Mouse (Mus musculus) right cerebral cortex, postnatal 14 days (tissue): ENCODE results near the gene Alg12.
"Not testable (repeated sequence)": the region's sequence is repeated elsewhere in the genome, so short reads cannot be mapped to it uniquely, and the experiment has no call there.

Experiments
- DNase-seq: peaks from one replicate; pipeline ENCODE4 v3.0.0; 2022

The Alg12 gene

DNA sequence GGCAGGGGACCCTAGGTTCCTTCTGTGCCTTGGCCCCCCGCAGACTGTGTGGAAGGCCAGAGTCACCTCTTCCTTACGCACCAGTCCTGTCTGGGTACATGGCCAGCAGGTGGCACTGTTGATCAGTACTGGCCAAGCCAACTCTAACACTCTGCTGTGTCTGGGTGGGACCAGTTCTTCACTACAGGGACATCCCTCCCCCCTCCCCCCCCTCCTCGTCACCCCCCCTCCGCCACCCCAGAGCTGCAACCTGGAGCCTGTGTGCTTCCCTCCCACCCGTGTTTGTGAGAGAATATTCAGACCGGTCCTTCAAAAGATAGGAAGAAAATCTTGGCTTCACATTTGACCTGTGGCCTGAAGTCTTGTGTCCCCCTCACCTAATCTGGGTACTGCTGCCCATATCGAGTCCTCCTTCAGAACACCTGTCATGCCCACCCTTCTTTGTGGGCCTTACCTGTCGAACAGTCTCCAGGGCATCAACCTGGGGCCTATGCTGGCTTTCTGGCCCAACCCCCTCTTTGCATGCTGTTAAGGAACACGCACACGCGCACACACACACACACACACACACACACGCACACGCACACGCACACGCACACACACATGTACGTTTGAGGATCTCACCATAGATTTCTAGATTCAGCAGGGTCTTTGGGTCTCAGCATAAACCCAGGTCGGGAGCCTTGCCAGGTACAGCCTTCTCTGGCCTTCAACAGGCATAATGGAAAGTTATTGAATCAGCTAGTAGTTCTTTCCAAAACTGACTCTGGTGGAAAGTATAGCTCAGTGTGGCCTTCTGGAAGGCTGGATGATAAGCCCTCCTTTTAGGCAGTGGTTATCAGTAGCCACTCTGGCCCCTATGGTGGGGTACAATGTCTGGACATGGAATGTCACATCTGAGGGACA is 9.9 kb upstream of the Alg12 start:
- peak; percentile 92 for DNase-seq

DNA sequence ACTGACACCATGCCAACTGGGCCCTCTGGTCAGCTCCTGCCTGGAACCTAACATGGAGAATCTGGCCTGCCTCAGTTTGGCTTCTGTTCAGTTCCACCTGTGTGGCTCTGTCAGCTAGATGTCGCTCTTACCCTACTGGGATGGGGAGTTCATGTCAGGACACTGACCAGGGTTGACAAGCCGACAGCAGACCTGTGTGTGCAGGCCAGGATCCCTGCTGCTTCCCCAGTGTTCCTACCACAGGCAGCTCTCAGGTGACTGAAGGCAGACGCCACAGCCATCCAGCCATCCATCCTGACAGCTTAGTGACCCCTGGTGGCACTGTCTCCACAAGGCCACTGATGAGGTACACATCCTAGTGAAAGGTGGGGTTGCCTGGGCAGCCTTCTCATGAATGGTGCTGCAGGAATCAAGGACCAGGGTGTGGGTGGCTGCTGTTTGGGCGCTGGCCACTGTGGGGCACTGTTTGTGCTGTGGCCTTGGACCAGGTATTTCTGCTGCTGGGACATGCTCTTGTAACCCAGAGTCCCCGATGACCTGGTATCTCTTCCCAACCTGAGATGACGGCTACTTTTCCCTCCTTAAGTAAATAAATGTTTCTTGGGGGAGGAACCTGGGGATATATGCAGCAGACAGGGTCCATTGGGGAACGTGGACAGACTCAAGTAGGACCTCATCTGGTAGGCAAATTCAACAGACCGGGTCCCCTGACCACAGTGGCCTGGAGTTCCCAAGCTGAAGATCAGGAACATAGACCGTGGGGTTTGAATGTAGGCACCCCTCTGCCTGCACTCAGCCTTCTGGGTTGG is 9.1 kb upstream of the Alg12 start:
- DNase-seq: peak; percentile 56

DNA sequence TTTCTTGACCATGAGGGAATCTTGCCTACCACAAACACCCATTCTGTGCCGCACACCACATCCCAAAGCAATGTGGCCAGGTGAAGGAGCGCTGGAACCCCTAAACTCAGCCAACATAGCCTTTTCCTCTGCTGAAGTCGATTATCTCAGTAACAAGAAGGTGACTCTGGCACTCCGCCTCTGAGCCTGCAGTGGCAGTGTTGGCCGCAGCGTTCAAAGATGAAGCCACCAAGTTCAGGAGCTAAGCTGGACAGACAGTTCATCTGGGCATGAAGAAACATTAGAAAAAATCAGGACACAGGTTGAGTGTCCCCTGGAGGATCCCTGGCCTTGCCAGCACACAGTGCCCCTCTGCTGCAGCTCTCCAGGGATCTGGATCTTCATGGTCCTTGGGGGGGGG is 8.3 kb upstream of the Alg12 start:
- no peak for DNase-seq

DNA sequence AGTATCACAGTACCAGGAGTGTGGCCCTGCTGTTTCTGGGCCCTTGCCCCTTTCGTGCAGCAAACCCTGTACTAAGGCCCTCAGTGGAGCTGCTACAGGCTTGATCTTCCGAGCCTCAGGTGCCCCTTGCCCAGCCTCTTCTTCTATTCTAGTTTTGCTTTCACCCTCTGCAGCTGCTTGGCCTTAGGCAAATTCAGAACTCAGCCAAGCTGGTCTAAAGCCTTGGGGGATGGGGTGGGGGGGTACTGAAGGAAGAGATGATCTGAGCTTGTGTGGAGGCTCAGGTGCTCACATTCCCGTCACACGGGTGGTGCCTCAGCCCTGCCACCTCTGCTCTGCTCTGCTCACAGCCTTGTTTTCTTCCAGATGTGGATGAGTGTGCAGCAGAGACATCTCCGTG is 4.3 kb upstream of the Alg12 start:
- no peak for DNase-seq

DNA sequence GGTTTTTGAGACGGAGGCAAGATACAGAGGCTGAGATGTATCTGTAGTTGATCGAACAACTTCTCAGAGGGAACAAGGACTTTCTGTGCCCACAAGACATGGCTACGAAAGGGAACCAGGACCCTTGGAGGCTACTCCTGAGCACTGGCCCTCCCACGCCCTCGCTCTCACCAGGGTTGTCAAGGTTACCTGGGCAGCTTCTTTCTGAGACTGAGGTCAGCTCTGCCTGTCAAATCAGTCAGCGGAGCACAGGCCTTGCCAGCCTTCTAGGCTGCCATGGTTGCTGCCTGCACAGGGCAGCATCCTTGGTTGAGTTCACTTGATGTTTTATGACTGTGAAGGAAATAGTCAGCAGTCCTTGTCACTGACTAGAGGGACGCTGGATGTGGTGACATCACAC is 3.4 kb upstream of the Alg12 start:
- no peak for DNase-seq

DNA sequence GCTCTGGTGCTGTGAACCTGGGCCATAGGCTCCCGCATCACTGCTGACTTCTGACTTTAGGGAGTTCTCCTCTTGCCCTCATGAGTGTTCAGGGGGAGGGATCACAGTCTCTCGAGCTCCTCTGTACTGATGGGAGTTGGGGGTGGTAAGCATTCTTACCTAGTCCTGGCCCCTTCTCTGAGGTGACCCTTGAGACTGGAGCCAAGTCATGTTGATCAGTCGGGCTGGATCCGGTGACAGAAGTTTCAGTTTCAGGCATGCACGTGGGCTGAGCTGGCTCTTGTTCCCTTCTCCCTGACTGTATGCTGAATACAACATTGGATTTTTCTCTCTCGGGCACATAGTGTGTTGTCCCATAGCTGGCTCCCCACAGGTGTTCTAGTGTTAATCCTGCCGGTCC is 2.3 kb upstream of the Alg12 start:
- DNase-seq: no peak

DNA sequence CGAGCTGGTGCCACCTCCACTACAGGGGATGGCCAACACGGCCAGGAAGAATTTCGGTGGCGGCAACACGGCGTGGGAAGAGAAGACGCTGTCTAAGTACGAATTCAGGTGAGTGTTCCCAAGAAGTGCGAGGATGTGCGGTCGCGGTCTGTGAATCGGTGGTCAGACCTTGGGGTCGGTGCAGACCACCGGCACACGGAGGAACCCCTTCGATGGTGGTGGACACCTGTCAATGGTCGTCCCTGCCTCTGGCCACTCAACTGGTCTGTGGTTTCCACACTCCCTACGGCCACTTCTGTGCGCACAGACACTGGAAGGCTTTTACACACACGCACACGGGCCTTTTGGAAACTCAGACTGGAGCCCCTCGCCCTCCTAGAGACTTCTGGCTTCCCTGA is 787 bp upstream of the Alg12 start:
- DNase-seq: no peak

DNA sequence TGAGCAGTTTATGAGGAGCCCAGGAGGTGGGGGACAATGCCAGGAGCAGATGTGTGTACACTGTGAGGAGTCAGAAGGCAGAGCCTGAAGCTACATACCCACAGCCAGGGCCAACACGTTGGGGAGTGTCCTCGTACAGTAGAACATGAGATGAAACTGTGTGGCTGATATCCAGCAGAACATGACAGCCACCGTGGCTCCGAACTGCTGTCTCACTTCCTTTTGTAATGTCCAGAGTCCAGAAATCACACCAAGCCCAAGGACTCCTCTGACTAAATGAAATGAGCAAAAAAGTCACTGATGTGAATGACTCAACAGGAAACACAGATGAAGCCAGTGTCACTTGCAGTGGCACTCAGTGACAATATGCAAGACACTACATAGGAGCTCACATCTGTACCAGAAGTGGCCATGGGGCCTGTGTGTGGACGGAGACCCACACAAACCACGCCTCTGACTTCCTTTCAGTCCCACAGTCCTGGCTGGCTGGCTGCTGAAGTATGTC is 3.9 kb downstream of the Alg12 start:
- no peak for DNase-seq

DNA sequence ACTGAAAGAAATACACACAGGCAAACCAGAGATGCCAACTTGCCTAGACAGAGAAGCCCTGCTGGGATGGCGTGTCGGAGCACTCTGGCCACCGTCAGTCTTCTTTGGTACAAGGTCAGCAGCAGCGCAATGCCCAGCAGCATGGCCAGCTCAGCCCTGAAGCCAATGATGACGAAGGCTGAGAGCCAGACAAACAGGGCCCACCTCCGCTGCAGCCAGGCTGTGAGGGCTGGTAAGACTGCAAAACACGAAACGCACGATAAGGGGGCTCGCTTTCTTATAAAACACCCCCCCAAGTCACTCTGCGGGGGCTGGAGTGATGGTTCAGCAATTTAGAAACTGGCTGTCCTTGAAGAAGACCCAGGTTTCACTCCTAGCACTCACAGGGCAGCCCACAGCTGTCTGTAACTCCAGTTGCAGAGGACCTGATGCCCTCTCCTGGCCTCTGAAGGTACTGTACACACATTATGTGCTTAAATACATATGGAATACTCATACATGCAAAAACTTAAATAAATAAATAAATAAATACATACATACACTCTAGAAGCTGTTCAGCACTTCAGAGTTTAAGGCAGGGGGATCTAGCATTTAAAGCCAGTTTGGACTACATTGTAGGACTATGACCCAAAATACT is 4.6 kb downstream of the Alg12 start:
- DNase-seq: no peak

DNA sequence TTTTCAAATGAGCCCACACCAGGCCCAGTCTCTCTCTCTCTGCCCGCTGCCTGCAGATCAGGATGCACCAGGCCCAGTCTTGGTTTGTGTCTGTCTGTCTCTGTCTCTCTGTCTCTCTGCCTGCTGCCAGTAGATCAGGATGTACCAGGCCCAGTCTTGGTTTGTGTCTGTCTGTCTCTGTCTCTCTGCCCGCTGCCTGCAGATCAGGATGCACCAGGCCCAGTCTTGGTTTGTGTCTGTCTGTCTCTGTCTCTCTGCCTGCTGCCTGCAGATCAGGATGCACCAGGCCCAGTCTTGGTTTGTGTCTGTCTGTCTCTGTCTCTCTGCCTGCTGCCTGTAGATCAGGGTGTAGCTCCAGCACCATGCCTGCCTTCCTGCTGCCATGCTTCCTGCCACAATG is 5.2 kb downstream of the Alg12 start:
- DNase-seq: not testable (repeated sequence)

DNA sequence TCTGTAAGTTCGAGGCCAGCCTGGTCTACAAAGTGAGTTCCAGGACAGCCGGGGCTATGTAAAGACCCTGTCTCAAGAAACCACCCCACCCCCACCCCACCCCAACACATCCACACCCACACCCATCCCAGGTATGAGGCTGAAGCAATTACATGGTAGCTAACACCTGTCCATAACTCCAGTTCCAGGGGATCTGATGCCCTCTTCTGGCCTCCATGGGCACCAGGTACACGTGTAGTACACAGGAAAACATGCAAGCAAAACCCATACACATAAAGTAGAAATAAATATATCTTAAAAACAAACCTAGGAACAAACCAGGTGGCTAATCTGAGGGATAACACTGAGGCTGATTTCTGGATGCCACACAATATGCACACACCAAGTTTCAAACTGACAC is 5.9 kb downstream of the Alg12 start:
- DNase-seq: no peak

DNA sequence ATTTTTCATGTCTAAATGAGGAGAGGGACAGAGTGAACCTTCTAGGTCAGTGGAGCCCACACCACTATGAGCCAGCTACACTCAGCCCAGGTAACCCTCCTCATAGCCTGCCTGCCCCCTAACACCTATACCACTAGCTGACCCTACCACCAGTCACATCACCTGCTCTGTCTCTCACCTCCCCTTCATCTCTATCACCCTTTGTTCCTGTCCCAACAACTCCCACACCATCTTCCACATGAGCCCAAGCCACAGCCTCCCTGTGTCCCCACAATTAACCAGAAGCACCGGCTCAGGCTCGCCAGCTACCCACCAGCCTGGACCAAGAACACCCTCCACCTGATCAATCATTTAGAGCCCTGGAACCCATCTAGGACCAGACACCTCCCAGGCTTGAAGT is 8.7 kb downstream of the Alg12 start:
- DNase-seq: no peak

DNA sequence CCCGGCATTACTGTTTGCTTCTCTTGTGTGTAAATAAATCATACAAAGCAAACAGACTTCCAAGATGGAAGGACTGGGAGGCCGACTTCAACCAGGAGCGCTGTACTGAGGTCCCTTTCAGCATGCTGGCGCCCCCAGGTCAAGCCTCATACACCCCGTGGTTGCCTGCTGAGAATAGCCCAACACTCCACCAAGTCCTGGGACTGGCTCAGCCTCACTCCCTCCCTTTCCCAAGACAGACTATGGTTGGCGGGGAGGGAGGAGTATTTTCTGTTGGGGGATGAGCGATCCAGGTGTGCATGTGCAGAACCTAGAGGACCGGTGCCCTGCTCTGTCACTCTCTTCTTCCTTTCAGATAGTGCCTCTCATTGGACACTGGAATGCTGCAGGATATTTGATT is 11.0 kb downstream of the Alg12 start:
- DNase-seq: no peak

DNA sequence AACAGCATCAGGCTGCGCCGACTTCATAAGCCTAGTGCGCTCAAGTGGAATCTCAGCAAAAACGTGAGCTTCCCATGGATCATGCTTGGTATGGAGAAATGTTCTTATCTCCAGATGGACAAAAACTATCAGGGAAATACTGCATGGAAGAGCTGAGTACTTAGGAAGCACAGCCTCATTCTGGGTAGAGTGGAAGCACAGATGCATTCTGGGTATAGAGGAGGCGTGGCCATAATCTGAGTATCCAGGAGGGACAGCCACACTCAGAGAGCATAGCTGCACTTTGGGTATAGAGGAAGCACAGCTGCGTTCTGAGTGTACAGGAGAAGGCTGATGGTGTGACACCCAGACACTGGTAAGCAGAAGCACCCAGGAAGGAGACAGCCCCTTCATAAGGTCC is 16.8 kb downstream of the Alg12 start:
- no peak for DNase-seq

DNA sequence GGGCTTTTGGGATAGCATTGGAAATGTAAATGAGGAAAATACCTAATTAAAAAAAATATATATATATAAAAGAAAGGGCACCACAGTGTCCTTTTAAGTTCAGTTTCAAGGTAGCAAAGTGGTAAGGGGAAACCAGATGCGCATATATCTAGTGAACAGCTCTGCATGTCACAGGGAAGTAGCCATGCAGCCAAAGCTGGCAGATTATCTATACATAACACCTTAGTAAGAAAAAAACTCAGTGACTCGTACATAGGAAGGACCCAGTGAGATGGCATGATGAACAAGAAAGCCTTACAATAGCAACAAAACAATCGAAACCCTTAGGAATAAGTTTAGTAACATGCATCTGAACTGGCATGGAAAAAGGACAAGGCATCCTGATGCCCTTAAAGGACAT is 17.2 kb downstream of the Alg12 start:
- no peak for DNase-seq

DNA sequence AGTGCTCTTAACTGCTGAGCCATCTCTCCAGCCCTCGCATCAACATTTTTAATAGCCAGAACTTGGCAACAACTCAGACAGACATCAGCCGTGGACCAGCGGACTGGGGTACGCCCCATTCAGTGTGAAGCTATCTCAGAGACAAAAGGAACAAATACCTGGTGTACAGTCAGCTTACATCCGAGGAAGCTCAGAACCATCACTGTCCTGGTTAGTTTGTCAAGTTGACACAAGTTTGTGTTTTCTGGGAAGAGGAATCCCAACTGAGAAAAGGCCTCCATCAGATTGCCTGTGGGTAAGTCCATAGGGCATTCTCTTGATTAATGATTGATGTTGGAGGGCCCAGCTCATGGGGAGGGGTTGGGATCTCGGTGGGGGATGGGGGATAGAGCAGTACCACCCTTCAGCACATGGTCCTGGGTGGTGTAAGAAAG is 18.2 kb downstream of the Alg12 start:
- no peak for DNase-seq

DNA sequence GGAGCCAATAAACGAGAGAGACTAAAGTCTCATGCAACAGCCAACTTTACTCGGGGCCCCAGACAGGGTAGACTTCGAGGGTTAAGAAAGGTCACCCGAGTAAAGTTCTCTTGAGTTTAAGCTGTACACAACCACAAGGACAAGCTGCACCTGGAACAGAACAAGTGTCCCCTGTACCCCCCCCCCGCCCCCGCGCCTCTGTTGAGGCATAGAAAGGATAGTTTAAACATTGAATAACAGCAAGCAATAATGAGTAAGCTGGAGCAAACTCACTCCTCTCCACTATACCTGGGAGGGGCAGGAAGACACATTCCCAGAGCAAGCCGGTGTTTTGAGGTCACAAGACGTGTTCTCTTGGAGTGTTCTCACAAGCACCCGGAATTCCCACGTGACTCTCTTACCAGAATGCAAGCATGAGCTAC is 19.2 kb downstream of the Alg12 start:
- no peak for DNase-seq

DNA sequence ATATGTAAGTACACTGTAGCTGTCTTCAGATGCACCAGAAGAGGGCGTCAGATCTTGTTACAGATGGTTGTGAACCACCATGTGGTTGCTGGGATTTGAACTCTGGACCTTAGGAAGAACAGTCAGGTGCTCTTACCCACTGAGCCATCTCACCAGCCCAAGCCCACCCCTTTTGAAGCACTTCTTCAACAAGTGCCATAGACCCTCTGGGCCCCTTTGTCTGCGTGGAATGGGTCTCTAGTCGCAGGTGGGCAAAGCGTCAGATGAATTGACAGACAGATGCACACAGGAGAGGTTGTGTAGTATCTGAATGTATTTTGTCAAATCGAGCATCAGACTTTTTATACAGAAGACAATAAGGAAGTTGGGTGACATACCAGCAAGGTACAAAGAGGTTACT is 24.4 kb downstream of the Alg12 start:
- not testable (repeated sequence) for DNase-seq

DNA sequence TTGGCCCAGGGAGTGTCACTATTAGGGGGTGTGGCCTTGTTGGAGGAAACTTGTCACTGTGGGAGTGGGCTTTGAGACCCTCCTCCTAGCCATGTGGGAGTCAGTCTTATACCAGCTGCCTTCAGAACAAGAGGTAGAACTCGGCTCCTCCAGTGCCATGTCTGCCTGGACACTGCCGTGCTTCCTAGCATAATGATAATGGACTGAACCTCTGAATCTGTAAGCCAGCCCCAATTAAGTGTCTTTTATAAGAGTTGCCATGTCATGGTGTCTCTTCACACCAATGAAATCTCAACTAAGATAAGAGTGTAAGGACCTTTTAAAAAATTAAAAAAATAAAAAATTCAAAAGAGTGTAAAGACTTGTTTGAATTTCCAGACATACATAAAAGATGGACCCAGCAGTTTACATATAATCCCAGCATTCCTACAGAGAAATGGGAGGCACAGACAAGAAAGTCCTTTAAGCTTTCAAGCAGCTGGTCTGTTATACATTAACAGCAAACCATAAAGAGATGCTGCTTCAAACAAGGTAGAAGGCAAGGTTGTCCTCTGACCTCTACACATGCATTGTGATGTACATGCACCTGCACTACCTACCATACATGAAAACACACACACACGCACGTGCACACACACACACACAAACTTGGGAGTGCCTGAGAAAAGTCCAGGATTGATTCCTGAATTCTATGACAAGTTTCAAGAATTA is 26.8 kb downstream of the Alg12 start:
- no peak for DNase-seq

DNA sequence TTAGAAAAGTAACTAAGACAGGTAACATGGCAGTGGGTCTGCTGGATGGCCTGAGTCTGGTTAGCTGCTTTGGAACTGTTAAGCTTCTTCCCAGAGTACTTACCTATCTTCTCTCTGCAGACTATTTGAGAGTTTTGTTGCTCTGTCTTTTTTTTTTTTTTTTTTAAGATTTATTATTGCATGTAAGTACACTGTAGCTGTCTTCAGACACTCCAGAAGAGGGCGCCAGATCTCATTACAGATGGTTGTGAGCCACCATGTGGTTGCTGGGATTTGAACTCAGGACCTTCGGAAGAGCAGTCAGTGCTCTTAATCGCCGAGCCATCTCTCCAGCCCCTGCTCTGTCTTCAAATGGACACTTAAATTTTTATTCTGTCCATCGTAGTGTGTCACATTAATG is 44.5 kb downstream of the Alg12 start:
- DNase-seq: not testable (repeated sequence)

DNA sequence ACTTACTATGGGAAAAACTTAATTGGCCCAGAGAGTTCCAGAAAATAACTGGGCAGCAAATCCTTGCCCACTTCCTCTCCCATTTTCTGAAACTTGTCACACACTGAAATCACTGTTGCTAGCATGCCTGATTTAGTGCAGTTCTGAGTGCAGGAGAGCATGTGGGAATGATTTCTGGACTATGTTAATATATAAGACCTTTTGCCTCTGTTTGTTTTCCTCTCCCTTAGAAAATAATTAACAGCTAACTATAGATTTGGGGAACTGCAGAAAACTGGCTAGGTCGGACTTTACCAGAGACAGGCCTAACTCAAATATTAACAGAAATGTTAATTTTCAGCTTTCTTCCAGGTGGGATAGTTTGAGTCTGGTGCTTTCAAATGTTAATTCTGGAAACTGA is 50.6 kb downstream of the Alg12 start:
- no peak for DNase-seq

DNA sequence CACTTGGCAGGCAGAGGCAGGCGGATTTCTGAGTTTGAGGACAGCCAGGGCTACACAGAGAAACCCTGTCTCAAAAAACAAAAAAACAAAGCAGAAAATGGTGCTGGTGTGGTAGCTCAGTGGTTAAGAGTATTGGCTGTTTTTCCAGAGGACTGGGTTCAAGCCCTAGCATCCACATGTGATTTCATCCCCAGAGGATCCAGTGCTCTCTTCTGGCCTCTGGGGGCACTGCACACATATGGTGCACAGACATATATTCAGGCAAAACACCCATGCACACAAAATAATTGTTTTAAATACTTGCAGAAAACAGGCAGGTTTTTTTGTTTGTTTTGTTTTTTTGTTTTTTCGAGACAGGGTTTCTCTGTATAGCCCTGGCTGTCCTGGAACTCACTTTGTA is 53.0 kb downstream of the Alg12 start:
- not testable (repeated sequence) for DNase-seq

DNA sequence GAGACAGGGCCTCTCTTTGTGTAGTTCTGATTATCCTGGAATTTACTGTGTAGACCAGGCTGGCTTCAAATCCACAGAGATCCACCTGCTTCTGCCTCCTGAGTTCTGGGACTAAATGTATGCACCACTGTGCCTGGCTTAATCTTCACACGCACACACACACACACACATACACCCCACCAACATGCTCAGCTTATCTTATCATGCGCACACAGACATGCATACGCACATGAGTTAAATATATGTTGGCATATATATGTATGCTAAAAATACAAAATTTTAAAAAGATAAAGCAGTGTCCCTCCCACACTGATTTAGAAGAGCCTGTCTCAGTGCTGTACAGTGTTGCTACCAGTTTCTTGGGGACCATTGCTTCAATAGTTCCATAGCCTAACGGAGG is 57.6 kb downstream of the Alg12 start:
- no peak for DNase-seq
